Mouse (Mus musculus): Measurements from ENCODE around the gene Tmco1. TPM values are rescaled to one million over a fixed set of nuclear protein-coding genes. Genes with fewer than 3 reads are reported as not detected.

Tmco1 gene
- 46.7 and 51.4 TPM in 2 replicates for polyA plus RNA-seq (2012; rRNA removed)

GRCm38 (mm10) chr1:167308261-167309054 is at the start of gene Tmco1:
Tmco1 (plus strand) TSS chr1:167308378.

GRCm38 (mm10) chr1:167285320-167285355 is 23.0 kb upstream of the Tmco1 start, which contains the start of gene Uck2:
Uck2 (minus strand) TSS chr1:167285320.

GRCm38 (mm10) chr1:167349815-167350596 is 41.8 kb downstream of the Tmco1 start, which contains the start of gene Aldh9a1:
Aldh9a1 (plus strand) TSS chr1:167349991.

Other genes with a start within 250 kb of the Tmco1 start
- 17.4 and 18.8 TPM in 2 replicates for gene Uck2, start 23.1 kb upstream of the Tmco1 start, polyA plus RNA-seq (2012; rRNA removed)
- 27.2 and 31.4 TPM in 2 replicates for gene Aldh9a1, start 41.6 kb downstream of the Tmco1 start, polyA plus RNA-seq (2012; rRNA removed)
- 275 and 307 TPM in 2 replicates for gene Mgst3, start 85.5 kb downstream of the Tmco1 start, polyA plus RNA-seq (2012; rRNA removed)
- gene Lrrc52, start 158.4 kb downstream of the Tmco1 start, polyA plus RNA-seq (2012; rRNA removed), result not detected in 2 replicates

Measured in liver, embryonic 14 days (tissue).